Comparison of ENCODE assay signal across 8 mouse cellular contexts in genomic region chr2:57115864-57116365, GRCm38 (mm10). TPM values are rescaled to one million over a fixed set of nuclear protein-coding genes. Genes with fewer than 3 reads are reported as not detected.
DNase-seq lines count a peak whose midpoint lies in the region; ATAC-seq lines count a peak whose summit lies in the region.

No protein-coding gene starts in this region.

- H3K4me3 ChIP-seq in forebrain, embryonic 12.5 days (replicated peaks), result peak overlapping the region; percentile 83
- H3K4me3 ChIP-seq in hindbrain, embryonic 12.5 days, result peak overlapping the region; percentile 78
- peak overlapping the region; percentile 87 for H3K4me3 ChIP-seq in limb, embryonic 11.5 days (ENCODE audit: low read depth, low read length)
- peak overlapping the region; percentile 92 for H3K4me3 ChIP-seq in midbrain, embryonic 10.5 days

- peaks cover 36% of the 10 kb centered on the region for H3K27me3 ChIP-seq in forebrain, embryonic 12.5 days
- peaks cover 45% of the 10 kb centered on the region for H3K27me3 ChIP-seq in hindbrain, embryonic 12.5 days
- peaks cover 22% of the 10 kb centered on the region for H3K27me3 ChIP-seq in limb, embryonic 11.5 days (ENCODE audit: control insufficient read depth, insufficient read depth, low read length)
- peaks cover 49% of the 10 kb centered on the region for H3K27me3 ChIP-seq in midbrain, embryonic 10.5 days (ENCODE audit: low read depth, poor library complexity, severe bottlenecking)

- peak overlapping the region; percentile 98 for H3K4me2 ChIP-seq in forebrain, embryonic 12.5 days
- H3K4me2 ChIP-seq in hindbrain, embryonic 12.5 days (replicated peaks), result peak overlapping the region; percentile 97
- peak overlapping the region; percentile 96 for H3K4me2 ChIP-seq in limb, embryonic 11.5 days (ENCODE audit: low read depth, severe bottlenecking)

- H3K4me1 ChIP-seq in forebrain, embryonic 12.5 days, result peaks cover 27% of the 10 kb centered on the region
- peaks cover 35% of the 10 kb centered on the region for H3K4me1 ChIP-seq in hindbrain, embryonic 12.5 days
- H3K4me1 ChIP-seq in limb, embryonic 11.5 days (ENCODE audit: control insufficient read depth, insufficient read depth, low read length), result no peaks in the 10 kb centered on the region
- H3K4me1 ChIP-seq in midbrain, embryonic 10.5 days, result peaks cover 60% of the 10 kb centered on the region

- ATAC-seq in forebrain, embryonic 12.5 days (ENCODE audit: low FRiP score), result peak; percentile 25; the same call in 1 of the 2 replicates
- ATAC-seq in hindbrain, embryonic 12.5 days (ENCODE audit: low FRiP score), result peak; percentile 11; the same call in 1 of the 2 replicates
- peak; percentile 1; the same call in 1 of the 2 replicates for ATAC-seq in limb, embryonic 11.5 days (ENCODE audit: insufficient number of reproducible peaks, low FRiP score, low TSS enrichment, low read depth)

- 0 out of 2 replicates have a peak, but pooled peaks cover 2% of the 10 kb centered on the region for H3K9me3 ChIP-seq in forebrain, embryonic 12.5 days
- H3K9me3 ChIP-seq in hindbrain, embryonic 12.5 days (replicated peaks), result 0 out of 2 replicates have a peak, but pooled peaks cover 4% of the 10 kb centered on the region
- H3K9me3 ChIP-seq in limb, embryonic 11.5 days (ENCODE audit: control insufficient read depth, low read length), result no peaks in the 10 kb centered on the region
- H3K9me3 ChIP-seq in midbrain, embryonic 10.5 days (replicated peaks), result 0 out of 2 replicates have a peak, but pooled peaks cover 3% of the 10 kb centered on the region

- DNase-seq in right cerebral cortex, adult 18-20 months, result peak; percentile 23
- DNase-seq in right cerebral cortex, postnatal 14 days, result no peak
- DNase-seq in brain, adult 2 months (ENCODE audit: low read depth, low spot score), result peak; percentile 62
- peak; percentile 64 for DNase-seq in limb, embryonic 11.5 days (ENCODE audit: low spot score)
- peak; percentile 68 for DNase-seq in midbrain, embryonic 10.5 days (ENCODE audit: low spot score)
- peak; percentile 39 for DNase-seq in thymus, postnatal 0 days (ENCODE audit: low spot score)

- no peaks in the 10 kb centered on the region for H3K36me3 ChIP-seq in forebrain, embryonic 12.5 days (replicated peaks)
- H3K36me3 ChIP-seq in hindbrain, embryonic 12.5 days, result no peaks in the 10 kb centered on the region
- H3K36me3 ChIP-seq in limb, embryonic 11.5 days (ENCODE audit: control insufficient read depth, insufficient read depth, low read length), result no peaks in the 10 kb centered on the region
- H3K36me3 ChIP-seq in midbrain, embryonic 10.5 days, result no peaks in the 10 kb centered on the region

- 0% methylated on average over 21 of the region's 28 CpGs for WGBS in forebrain, embryonic 12.5 days
- WGBS in hindbrain, embryonic 12.5 days, result under 1% methylated on average over 24 of the region's 28 CpGs
- under 1% methylated on average over 22 of the region's 28 CpGs for WGBS in limb, embryonic 11.5 days
- WGBS in midbrain, embryonic 10.5 days, result under 1% methylated on average over 18 of the region's 28 CpGs

- H3K9ac ChIP-seq in forebrain, embryonic 12.5 days, result peak overlapping the region; percentile 72
- peak overlapping the region; percentile 66 for H3K9ac ChIP-seq in hindbrain, embryonic 12.5 days
- peak overlapping the region; percentile 61 for H3K9ac ChIP-seq in limb, embryonic 11.5 days (ENCODE audit: low read length)

- peak overlapping the region; percentile 67 for H3K27ac ChIP-seq in forebrain, embryonic 12.5 days
- peak overlapping the region; percentile 66 for H3K27ac ChIP-seq in hindbrain, embryonic 12.5 days
- no peak overlapping the region; the same call in 1 of the 2 replicates for H3K27ac ChIP-seq in limb, embryonic 11.5 days (replicated peaks; ENCODE audit: low read depth, low read length)
- H3K27ac ChIP-seq in midbrain, embryonic 10.5 days (replicated peaks), result peak overlapping the region; percentile 85

RNA-seq across cellular contexts. Expression of gene Nr4a2, which starts 7.9 kb away (rescaled TPM):
- 18.1 and 18.7 TPM in 2 replicates for polyA plus RNA-seq in forebrain, embryonic 12.5 days (2016; fragmentation: Nextera tagmentation; extraction: Ambion mirVana)
- 21.3 and 28.1 TPM in 2 replicates for polyA plus RNA-seq in hindbrain, embryonic 12.5 days (2016; fragmentation: Nextera tagmentation; extraction: Ambion mirVana)
- polyA plus RNA-seq in limb, embryonic 11.5 days (2014; fragmentation: Nextera tagmentation; extraction: Ambion mirVana), result 7.7 and 8.8 TPM in 2 replicates
- 6.9 and 13.8 TPM in 2 replicates for polyA plus RNA-seq in midbrain, embryonic 10.5 days (2016; fragmentation: Nextera tagmentation; extraction: Ambion mirVana)
- polyA plus RNA-seq in thymus, postnatal 0 days (2015; fragmentation: Nextera tagmentation; extraction: Ambion mirVana), result 0.71 and 0.85 TPM in 2 replicates
